Mouse (Mus musculus): ENCODE measurements around the gene Trat1.
A peak's percentile ranks its signal among the peaks of the same experiment; 100 is the strongest.

Trat1 gene

GRCm38 (mm10) chr16:48771971-48772445, at the start of gene Trat1:
TSS of gene Trat1 (minus strand) at chr16:48772021.
- no peak for ATAC-seq (ENCODE audit: low TSS enrichment)

- ATAC-seq (ENCODE audit: low TSS enrichment), result no peak
Measured at GRCm38 (mm10) chr16:48818524-48818923, 46.7 kb upstream of the Trat1 start.

- no peak for ATAC-seq (ENCODE audit: low TSS enrichment)
Measured at GRCm38 (mm10) chr16:48816695-48817094, 44.9 kb upstream of the Trat1 start, which contains the start of gene Retnlb. TSS of gene Retnlb (plus strand) at chr16:48816856.

DNA sequence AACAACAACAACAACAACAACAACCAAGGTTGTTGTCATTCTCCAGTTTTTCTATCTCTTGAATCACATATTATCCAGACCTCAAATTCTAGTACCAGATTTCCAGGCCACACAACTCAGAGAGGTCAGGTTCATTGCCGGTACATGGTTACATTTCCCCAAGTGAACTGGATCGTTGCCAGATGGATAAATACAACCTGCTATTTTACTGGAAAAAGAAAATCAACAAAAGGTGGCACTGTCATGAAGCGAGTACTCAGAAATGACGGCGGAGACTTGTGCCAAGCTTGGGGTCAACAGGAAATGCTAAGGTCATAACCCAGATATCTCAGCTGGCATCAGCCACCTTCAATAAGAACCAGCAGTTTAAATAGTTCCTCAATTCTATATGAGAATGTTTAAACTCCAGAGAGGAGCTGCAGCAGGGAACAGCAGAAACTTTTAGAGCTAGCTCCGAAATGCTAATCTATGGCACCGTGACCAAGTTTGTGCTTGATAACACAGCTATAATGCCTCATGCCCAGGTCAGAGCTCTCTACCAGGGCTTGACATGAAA, 40.1 kb upstream of the Trat1 start:
- no peak for ATAC-seq (ENCODE audit: low TSS enrichment)

- no peak for ATAC-seq (ENCODE audit: low TSS enrichment)
Measured at GRCm38 (mm10) chr16:48809374-48809773, 37.6 kb upstream of the Trat1 start.

DNA sequence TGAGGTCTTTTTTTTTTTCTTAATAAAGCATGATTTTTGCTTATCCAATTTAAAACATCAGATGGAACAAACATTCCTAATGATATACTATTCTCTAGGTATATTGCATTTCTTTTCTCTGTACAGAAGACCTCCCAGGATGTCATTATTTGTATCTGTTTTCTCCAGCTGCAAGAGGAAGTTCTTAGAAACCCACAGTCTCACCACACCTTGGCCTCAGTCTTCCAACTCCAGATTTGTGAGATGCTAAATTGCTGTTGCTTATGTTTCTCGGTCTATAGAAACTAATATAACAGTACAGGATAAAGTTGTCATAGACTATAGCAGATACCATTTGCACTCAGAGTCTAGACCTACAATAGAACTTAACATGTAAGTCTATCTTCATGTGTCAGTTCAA, 34.7 kb upstream of the Trat1 start:
- ATAC-seq (ENCODE audit: low TSS enrichment), result no peak

GRCm38 (mm10) chr16:48805412-48805811, 33.6 kb upstream of the Trat1 start:
- peak; percentile 98 for ATAC-seq (ENCODE audit: low TSS enrichment)

DNA sequence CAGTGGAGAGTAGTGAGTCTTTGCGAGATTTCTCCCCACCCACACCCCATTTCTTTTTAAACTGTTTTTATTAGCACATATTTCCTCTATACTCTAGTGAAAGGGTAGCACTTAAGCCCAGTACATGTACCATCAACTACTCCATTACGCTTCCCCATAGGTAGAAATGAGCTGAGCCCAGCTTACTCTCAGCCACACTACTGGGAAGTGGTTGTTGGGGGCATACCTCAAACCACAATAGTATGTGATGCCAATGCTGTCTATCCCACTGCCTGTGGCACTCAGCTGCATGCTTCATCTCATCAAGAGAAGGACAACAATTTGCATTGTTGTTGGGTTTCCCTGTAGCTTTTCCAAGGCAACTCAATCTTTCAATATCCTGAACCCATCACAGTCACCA, 29.1 kb upstream of the Trat1 start:
- ATAC-seq (ENCODE audit: low TSS enrichment), result no peak

GRCm38 (mm10) chr16:48799470-48799869, 27.6 kb upstream of the Trat1 start:
- no peak for ATAC-seq (ENCODE audit: low TSS enrichment)

DNA sequence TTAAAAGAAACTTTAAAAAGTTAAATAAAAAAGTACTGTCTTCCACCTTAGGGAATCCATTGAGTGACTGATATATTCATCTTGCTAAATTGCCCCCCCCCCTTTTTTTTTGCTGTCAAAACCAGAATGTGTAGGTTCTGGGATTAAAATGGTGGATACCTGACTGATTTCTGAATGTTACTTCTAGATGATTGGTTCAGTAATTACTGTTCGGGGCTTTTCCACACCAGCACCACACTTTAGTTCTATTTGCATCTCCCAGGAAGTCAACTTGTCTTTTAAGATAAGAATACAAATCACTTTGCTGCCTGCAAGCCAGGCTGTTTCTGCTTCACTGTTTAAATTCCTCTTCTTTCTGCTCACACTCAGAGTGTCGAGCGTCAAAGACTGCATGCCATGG, 26.5 kb upstream of the Trat1 start:
- peak; percentile 38; the same call in 1 of the 2 replicates for ATAC-seq (ENCODE audit: low TSS enrichment)

DNA sequence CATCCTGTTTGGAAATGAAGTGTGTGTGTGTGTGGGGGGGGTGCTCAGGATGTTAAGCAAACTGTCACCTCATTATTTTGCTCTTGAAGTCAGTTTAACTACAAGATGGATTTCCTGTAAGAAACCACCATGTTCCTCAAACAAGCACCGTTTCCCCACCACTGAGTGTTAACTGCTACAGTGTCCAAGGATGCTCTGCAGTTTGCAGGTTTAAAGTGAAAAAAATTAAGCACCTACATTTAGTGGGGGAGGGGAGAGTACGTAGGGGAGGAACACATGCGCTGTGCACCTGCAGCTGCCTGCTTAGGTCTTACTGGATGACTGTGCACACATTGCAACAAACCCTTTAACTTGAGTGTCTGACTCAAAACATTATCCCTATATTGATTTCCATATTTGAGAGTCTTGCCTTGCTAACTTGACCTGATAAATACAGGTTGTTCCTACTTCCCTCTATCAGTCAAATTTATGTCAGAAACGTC, 16.9 kb upstream of the Trat1 start:
- no peak for ATAC-seq (ENCODE audit: low TSS enrichment)

GRCm38 (mm10) chr16:48786258-48786657, 14.4 kb upstream of the Trat1 start:
- no peak for ATAC-seq (ENCODE audit: low TSS enrichment)

DNA sequence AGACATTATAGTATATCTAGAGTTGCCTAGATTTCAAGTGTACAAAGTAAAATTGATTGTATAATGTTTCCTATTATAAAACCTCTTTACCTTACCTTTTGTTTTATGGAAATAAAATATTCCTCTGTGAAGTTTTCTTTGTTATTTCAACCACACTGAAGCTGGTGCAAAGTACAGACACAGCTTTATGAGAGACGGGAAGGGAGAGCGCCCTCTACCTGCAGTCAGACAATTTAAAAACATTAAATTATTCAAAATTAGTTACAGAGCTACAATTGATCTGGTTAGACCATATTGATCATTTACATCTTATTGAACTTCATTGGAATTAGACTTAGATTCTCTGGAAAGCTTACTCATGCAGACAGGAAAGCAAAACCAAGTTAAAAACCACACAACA, 5.4 kb upstream of the Trat1 start:
- ATAC-seq (ENCODE audit: low TSS enrichment), result no peak

- ATAC-seq (ENCODE audit: low TSS enrichment), result no peak
Measured at GRCm38 (mm10) chr16:48769183-48769582, 2.6 kb downstream of the Trat1 start.

GRCm38 (mm10) chr16:48760643-48761481, 11.0 kb downstream of the Trat1 start:
- ATAC-seq (ENCODE audit: low TSS enrichment), result no peak

DNA sequence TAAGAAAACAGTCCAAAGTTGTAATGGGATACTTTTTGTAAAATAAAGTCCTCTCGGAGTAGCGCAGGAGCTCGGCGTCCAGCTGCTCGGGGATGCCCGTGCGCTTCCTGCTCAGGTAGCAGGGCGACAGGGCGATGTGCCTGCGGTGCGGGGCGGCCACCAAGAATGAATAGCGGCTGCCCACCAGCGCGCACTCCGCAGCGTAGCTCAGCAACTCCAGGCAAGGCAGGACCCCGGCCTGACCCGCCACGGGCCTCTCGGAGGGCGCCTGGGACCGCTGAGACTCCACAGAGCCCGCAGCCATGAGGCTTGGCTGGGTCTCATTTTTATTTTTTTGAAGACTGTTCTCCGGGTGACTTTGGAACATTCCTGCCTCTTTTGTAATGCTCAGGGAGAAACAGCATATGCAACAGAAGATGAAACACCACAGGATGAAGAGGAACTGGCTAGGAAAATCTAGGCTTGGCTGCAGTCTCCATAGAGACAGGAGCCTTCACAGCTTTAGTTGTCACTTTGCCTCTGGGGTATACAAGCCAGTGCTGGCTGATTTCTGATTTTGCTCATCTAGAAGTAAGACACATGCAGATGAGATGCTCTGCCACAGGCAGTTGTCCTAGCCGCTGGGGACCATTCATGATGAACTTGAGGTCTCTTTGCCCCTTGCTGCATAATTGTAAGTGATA, 21.5 kb downstream of the Trat1 start:
- ATAC-seq (ENCODE audit: low TSS enrichment), result peak; percentile 98

GRCm38 (mm10) chr16:48745418-48745817, 26.4 kb downstream of the Trat1 start:
- no peak for ATAC-seq (ENCODE audit: low TSS enrichment)

- no peak for ATAC-seq (ENCODE audit: low TSS enrichment)
Measured at GRCm38 (mm10) chr16:48745011-48745410, 26.8 kb downstream of the Trat1 start.

GRCm38 (mm10) chr16:48741549-48741948, 30.3 kb downstream of the Trat1 start:
- no peak for ATAC-seq (ENCODE audit: low TSS enrichment)

DNA sequence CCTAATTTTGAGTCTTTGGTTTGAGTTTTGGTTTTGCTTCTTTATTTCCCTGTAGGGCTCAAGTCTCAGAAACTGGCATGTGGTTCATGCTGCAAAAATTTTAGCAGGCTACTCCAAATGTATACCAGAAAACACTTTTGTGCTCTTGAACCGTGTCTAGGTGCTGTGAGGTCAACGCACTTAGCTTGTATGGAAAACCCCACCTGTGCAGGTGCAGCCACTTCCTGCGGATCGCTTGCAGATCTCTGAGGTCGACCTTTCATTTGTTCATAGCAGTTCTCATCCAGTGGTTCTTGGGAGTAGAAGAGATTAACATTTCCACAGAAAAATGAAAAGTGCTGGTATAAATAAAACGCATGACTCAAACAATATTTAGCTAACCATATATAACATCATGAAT, 31.8 kb downstream of the Trat1 start:
- ATAC-seq (ENCODE audit: low TSS enrichment), result no peak

GRCm38 (mm10) chr16:48738429-48738828, 33.4 kb downstream of the Trat1 start:
- ATAC-seq (ENCODE audit: low TSS enrichment), result no peak

DNA sequence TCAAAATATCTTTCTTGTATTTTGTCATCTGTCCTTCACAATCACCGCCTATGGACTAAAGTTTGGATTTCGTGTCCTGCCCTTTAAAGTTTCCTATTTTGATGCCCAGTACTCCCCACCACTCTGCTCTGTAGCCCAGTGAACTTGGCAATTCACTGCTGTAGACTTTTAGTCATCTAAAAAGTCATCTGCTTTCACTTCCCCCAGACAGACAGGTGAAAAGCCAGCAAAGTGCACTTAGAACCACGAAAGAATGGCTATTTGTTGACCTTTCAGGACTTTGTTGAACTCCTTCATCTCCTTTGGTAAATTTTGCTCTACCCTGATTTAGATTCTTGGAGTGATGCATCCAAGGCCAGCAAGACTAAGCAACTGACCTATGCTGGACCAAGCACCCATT, 34.9 kb downstream of the Trat1 start:
- no peak for ATAC-seq (ENCODE audit: low TSS enrichment)

DNA sequence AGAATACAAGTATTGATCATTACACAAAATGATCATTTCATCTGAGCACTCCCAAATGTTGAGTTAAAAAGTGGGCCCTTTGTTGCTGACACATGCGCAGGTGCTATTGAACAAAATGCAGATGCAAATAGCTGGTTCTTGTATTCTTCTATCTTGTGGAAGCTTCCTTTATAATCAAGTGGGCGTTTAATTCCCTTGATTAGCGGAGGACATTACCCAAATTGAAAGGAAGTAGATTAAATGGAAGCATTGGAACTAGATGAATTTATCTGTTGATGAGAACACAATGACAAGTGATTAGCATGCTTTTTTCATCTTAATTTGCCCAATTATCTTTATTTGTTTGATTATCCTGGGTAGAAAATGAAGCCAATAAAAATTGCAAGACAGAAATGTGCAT, 51.6 kb downstream of the Trat1 start:
- ATAC-seq (ENCODE audit: low TSS enrichment), result no peak
